Mouse (Mus musculus) left cerebral cortex, postnatal 4 days (tissue): ENCODE results near the gene Srsf3. TPM values are rescaled to one million over a fixed set of nuclear protein-coding genes. Genes with fewer than 3 reads are reported as not detected.
A peak's percentile ranks its signal among the peaks of the same experiment; 100 is the strongest.
"Not testable (repeated sequence)": the region's sequence is repeated elsewhere in the genome, so short reads cannot be mapped to it uniquely, and the experiment has no call there.

Experiments
- DNase-seq: peaks from one replicate; pipeline ENCODE4 v3.0.0-alpha.2; 2022
- intact Hi-C: fragments of 180-260 bp; cut with DNase I; formaldehyde crosslinking; loops from one replicate; pipeline ENCODE4 v1.15.1; 2025
- total RNA-seq, 2 experiments: library from RNA; stranded (reverse); gene quantifications; 2 replicates each; pipeline ENCODE4 v1.2.3; 2021

Srsf3 gene
- total RNA-seq, 2 experiments from 2014 or later: 220 to 228 TPM

DNA sequence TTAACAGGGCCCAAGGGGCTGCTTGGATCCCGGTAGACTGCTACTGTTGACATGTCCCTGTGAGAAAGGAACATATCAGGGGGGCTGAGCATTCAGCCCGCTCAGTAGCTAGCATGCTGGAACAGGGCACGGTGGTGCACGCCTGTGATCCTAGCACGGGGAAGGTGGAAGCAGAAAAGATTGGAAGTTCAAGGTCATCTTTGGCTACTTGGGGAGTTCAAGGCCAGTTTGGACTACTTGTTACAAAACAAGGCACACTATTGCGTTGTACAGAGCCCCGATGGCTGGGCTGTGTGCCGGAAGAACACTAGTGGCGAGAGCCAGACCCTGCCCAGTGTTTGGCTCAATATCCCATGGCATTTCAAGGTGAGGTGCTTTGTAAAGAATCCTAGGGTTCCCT, 28.5 kb downstream of the Srsf3 start:
- intact Hi-C loops: no loop called here
- no peak for DNase-seq

DNA sequence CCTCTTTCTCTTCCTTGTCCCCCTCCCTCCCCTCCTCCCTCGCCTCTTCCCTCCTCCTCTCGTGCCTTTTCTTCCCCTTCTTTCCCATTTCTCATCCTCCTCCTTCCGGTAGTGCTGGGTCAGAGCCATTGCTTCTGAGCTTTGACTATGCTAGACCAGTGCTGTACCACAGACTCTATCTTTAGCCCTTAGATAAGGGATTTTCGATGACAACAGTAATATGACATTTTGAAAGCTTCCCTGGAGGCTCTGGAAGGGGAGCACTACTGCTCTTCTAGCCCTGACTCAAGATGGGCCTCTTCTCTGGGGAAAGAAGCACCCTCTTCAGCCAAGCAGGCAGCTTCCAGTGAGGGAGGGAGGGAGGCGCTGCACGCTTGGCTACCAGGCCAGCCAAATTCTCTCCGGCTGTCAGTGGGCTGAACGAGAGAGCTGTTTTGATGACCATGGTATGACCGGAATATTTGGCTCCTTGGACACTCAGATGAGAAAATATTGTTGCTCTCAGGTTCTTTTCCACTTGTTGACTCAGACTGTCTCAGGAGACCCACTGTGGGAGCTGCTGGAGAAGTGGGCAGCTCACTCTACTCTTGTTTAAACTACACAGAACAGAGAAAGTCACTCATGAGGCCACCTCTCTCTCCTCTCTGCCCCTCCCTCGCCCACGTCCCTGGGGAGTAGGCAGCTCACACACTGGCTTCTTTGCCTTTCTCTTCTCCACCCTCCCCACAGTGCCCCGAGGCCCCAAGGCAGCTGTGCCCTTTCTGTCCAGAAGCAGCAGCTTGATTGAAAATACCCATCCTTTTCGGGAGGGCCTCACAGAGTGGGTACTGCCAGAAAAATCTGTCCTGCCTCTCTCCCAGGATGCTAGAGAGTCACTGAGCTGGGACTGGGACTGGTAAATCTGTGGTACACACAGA, 29.9 kb downstream of the Srsf3 start:
- DNase-seq: peak; percentile 57
- intact Hi-C loops: no loop called here

DNA sequence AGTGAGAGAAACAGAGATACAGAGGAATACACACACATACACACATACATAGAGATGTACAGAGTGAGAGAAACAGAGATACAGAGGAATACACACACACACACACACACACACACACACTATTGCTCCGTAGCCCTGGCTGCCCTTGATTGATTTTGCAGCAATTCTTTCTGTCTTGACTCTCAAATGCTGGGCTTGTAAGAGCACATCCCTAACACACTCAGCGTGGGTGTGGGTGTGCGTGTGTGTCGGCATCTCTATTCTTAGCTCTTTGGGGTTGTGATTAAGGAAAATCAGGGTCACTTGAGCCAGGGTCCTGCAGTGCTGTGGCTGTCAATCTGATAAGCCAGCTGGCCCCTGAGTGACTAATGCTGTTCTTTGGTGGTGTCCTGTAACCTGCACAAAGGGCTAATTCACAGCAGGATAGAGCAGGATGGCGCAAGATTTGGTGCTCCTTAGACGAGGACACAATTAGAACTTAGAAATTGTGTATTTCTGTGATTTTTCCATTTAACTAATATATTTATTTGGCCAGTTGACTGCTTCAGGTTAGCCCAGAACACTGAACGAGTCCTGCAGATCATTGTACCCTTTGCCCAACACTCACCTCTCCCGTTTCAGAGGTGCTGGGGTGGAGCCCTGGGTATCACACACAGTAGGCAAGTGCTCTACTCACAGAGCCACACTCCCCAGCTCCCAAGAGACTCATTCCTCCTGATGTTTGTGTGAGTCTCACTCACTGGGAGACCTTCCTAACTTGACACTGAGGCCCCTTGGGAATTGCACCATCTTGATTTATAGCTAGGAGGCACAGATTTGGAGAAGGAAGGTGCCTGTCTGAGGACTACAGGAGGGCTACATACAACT, 30.9 kb downstream of the Srsf3 start:
- intact Hi-C loops: no loop called here
- DNase-seq: no peak

DNA sequence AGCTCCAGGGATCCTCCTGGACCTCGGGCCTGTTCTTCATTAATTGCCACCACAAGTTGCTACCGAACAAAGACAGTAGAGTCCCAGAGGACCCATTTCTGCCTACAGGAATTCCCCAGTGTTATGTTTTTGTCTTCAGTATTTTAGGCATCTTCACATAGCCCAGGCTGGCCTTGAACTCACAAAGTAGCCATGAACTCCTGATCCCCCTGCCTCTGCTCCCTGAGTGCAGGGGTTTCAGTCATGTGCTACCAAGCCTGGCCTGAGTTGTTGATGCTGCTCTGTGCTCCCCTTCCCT, 31.5 kb downstream of the Srsf3 start:
- intact Hi-C loops: no loop called here
- no peak for DNase-seq

DNA sequence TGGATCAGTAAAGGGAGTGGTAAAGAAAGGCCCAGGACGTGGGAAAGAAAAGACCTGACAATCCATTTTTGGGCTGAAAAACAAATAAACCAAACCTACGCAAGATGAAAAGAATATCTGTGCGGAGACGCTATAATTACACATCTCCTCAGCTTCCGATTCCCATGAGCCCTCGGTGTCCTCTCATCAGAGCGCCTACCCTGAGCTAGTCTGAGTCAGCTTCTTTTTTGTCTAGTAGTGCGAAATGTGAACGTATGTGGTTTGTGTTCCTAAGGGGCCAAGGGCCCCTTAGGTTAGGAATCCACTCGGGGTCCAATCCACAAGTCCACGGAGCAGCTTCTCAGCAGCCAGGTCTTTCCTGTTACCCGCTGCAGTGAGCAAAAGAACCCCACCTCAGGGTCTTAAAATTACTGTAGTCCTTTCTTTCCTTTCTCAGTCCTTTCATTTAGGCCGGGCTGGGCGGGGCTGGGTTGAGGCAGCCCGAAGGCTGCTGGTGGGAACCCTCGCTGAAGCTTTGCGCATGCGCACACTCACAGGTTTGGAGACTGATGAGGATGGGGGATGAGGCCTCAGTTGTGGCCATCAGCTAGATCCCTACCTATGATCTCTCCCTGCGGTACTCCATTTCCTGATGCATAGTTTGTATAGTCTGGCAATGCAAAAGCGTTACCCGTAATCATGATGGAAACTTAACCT, 33.0 kb downstream of the Srsf3 start:
- intact Hi-C loops: no loop called here
- DNase-seq: no peak

DNA sequence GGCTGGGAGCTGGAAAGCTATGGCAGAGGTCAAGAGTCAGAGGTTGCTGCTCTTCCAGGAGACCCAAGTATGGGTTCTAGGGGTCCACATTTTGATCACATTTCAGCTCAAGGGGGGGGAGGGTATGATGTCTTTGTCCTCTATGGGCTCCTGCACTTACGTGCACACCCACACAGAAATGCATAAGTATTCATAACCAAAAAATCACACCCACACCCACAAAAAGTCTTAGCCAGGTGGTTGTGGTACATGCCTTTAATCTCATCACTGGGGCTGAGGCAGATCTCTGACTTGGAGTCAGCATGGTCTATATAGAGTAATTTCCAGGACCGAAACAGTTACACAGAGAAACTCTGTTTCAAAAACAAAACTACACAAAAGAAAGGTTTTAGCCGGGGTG, 33.5 kb downstream of the Srsf3 start:
- intact Hi-C loops: no loop called here
- DNase-seq: no peak

DNA sequence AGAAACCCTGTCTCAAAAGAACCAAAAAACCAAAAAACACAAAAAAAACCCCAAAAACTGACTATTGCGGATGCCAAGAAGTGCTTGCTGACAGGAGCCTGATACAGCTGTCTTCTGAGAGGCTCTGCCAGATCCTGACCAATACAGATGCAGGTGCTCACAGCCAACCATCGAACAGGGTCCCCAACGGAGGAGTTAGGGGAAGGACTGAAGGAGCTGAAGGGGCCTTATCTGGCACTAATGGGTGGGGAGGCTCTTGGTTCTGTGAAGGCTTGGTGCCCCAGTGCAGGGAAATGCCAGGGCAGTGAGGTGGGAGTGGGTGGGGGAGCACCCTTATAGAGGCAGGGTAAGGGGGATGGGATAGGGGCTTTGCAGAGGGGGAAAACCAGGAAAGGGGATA, 35.0 kb downstream of the Srsf3 start:
- DNase-seq, intact Hi-C loops: not testable (repeated sequence)

DNA sequence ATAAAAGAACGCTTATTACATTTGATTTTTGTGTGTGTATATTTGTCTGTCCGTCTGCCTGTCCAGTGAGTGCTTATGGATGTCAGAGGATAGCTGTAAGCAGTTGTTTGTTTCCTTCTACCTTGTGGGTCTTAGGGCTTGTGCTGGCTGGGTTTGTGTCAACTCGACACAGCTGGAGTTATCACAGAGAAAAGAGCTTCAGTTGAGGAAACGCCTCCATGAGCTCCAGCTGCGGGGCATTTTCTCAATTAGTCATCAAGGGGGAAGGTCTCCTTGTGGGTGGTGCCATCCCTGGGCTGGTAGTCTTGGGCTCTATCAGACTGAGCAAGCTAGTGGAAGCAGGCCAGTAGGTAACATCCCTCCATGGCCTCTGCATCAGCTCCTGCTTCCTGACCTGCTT, 35.4 kb downstream of the Srsf3 start:
- intact Hi-C loops: no loop called here
- no peak for DNase-seq

DNA sequence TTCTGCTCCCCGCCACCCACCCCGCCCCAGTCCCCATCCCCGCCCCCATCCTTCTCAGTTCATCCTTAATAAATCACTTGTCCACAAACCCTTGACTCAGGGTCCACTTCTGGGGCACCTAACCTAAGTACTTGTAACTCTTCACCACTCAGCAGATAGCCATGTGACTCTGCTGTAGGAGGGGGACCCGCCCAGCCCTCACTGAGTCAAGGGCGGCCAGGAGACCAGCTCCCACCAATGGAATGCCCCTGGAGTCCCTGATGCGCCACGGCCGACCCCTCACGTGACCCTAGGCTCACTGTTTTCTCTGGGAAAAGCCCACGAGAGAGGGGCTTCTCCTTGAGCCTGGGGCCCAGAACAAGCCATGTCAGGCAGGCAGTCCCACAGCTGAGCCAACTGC, 36.6 kb downstream of the Srsf3 start:
- DNase-seq: no peak

DNA sequence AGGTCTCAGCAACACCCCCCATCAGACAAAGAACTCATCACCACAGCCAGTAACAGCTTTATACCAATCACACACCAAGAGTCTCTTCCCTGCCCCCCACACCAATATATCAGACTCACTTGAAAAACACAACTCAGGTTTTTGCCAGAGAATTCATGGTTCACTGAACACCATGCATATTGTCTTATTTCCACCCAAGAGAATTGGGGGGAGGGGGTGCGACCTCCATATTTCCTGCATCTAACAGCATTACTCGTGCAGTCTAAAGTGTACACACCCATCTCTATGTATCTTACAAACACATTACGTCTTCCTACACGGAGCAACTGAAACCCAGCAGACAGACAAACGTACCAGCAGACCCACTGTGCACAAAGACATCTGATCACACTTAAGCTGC, 39.4 kb downstream of the Srsf3 start:
- intact Hi-C loops: no loop called here
- no peak for DNase-seq

More for the DNA sequence above, 36.6 kb downstream of the Srsf3 start:
- intact Hi-C loops: no loop called here

DNA sequence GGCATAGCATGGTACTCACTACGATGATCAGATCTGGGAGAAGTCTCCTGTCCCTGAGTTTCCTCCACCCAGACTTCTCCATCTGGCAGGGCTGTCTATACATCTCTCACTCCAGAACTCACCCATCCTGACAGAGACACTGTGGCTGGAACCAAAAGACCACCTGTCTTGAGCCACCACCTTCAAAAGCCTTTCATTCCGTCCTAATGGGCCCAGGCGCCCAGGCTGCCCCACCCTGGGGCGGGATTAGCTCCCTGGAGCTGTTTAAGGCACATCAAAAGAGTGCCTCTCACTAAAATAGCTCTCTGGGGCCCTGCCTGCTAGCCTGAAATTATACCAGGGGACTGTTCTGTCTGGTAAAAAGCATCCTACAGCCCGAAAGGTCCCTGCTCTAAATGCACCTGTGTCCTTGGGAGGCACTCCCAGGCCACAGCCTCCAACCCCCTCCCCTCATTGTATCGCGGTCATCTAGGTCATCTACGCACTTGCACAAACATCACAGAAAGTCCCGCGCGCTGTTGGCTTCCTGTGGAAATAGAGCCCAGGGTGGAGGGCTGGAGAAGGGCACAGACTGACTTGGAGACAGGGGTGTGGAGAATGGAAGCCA, 40.4 kb downstream of the Srsf3 start:
- DNase-seq: no peak
- intact Hi-C loops: no loop called here

DNA sequence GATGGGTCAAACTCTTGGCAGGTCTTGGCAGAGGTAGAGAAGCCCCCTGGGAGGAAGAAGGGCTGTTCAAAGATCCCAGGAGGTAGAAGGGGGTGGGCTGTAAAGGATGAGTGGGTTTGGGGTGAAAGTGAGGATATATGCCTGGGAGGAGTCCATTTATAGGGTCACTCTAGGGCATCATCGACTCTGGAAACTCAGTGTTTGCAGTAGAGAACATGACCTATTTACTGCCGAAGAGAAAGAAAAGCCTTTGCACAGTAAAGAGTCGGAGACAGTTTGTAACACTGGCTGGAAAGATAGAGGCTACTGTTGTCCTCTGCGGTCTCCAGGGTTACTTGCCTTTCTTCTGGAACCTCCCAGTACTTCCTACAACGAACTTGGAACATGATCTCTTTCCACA, 40.9 kb downstream of the Srsf3 start:
- intact Hi-C loops: no loop called here
- DNase-seq: no peak

DNA sequence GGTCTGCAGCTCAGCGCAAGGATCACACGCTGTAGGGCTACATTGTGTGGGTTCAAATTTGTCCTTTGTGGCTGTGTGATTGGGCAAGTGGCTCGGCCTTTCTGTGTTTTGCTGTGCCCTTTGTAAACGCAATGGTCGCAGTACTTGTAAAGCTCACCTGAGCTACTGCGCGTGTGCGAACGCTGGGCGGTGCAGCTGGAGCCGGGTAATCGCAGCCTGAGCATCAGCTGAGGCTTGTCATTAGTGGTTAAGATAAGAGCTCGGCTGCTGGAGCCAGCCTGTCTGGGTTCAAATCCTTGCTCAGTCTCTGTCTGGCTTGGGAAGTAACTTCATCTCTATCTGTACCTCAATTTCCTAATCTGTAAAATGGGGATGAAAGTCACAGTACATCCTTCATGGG, 41.7 kb downstream of the Srsf3 start:
- intact Hi-C loops: no loop called here
- no peak for DNase-seq

DNA sequence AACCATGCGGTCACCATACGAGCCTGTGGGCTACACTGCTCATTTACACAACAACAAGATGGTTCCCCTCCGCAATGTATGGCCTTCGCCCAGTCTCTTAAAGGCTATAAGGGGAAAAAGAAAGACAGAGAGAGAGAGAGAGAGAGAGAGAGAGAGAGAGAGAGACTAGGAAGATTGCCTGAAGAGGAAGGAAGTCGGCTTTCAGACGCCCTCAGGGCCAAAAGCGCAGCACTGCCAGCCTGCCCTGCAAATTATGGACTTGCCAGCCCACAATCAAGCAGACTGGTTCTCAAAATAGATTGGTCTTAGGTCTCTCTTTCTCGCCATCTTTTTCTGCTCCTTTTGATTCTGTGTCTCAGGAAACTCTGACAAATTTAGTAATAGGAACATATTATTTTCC, 43.8 kb downstream of the Srsf3 start:
- intact Hi-C loops: no loop called here
- DNase-seq: no peak

DNA sequence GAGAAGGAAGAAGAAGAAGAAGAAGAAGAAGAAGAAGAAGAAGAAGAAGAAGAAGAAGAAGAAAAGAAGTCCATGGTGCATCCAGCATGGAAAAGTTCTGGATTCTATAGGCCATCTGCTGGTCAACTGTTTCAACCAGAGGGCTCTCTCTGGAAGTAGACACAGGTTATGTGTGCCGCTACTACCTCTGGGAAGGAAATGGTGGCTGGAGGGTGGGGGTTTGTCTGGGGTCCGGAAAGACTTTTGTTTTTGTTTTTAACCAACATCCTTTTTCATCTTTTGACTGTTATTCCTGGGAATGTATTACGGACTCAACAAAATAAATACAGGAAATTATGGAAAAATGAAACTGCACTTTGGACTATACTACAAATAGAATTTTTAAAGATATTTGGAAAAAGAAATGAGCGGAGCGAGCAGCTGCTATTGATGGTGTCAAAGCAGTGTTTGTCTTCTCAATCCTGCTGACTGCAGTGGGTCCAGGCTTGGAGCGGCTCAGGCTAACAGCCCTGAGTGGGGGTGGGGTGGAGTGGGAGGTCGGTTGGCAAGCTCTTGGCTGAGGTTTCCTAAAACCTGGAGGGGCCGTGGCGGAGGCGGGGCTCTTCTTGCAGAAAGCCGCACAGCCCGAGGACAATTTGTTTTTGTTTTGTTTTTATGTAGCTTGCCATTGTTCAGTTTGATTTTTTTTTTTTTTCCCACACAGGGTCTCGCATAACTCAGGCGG, 45.5 kb downstream of the Srsf3 start:
- intact Hi-C loops: no loop called here
- DNase-seq: peak; percentile 74

DNA sequence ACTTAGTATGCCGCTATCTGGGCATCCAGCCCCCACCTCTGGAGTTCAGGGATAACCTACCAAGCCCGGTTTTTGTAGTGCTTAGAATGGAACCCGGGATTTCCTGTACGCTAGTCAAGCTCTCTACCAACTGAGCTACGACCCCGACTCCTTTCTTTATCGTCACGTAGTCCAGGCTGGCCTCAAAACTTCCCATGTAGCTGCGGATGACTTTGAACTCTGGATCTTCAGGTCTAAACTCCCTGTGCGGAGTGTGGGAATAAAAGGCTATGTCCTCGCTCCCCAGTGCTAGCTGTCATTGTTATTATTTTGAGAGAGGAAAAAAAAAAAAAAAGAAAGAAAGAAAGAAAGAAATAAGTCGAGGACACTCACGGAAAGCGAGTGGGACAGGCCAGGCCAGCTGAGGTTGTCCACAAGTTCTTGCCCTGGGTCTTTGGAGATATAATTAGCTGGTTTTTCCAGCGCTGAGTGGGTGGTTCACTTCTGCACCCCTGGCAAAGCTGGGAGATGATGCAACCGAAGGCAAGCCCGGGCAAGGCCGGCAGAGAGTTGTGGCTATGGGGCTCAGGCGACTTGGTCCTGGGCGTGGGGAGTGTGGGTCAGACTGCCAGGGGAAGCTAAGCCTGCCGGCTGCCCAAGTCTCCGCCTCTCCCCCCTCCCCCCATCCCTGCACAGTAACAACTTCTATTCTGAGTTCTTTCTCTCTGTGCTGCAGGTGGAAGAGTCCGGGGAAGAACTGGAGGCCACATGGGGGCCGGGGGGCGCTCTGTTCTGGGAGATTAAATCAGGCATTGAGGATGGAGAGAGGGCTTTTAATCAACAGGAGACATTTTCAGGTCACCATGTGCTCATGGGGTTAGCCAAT, 46.3 kb downstream of the Srsf3 start:
- intact Hi-C loops: no loop called here
- peak; percentile 26 for DNase-seq

DNA sequence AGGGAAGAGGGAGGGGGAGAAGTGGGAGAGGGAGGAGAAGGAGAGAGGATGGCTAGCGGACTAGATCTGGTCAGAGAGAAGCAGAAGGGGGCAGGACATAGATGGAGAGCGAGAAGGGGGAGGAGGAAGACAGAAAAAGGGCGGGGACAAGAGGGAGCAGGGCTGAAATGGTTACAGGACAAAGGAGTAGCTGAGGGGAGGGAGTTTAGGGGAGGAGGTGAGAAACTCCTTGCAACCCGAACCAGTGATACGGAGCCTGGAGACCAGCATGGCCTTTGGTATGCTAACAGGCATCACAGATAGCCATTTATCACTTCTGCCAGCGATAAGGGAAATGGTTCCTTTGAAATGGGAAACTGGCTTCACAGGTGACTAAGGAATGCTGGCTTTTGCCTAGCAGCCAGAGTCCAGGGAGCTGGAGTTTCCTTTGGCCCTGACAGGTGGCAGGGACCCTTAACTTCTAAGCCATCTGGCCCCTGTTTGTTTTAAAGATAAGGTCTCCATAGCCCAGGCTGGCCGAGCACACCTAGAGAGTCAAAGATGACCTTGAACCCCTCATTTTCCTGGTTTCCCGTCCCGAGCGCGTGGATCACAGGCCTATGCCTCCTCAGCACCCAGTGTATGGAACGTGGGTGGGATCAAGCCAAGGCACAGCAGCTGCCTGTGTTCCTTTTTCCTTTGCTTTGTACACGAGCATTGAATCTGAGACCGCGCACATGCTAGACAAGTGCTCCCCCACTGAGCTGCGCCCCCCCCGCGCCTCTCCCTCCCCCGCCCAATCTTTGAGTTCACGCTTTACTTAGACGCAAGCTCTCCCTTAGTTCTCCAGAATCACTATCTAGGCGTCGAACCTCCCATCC, 48.6 kb downstream of the Srsf3 start:
- intact Hi-C loops: no loop called here
- DNase-seq: no peak

DNA sequence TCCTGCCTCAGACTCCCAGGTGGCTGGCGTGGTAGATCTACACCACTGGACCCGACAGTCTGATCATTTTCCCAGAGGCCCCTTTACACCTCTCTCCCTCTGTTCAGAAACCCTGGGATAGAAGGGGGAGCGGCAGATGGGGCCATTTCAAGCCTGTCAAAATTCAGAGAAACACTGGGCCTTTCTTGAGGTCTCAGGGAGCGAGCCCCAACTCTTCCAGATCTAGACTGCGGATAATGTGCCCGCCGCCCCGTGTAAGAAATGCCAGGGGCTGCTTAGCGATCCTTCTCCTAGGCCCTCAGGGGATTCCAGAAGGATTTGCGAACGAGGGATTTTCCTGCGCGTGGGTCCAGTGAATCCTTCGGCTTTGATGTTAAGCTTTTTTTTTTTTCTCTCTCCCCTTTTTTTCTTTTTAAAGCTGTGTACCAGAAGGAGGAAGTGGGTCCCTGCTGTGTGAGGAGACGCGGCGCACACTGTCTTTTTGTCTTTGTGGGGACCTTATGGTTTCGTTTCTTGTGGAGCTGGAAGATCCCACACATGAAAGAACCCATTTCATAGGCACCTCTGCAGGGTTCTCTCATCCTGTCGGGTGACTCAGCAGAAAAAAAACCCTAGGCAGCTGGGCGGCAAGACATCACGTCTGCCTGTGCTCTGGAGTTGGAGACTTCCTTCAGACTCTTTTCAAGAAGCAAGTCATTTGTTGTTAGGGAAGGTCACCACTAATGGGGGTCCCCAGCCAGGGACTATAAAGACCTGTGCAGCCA, 49.4 kb downstream of the Srsf3 start:
- DNase-seq: no peak
- intact Hi-C loops: no loop called here
